Mouse (Mus musculus) liver, embryonic 16.5 days (tissue): ENCODE results near the gene Mllt1. TPM values are rescaled to one million over a fixed set of nuclear protein-coding genes. Genes with fewer than 3 reads are reported as not detected.
"Not testable (repeated sequence)": the region's sequence is repeated elsewhere in the genome, so short reads cannot be mapped to it uniquely, and the experiment has no call there.

Experiments
- ATAC-seq: fragments of 200-750 bp; cut with Nextera tagmentation; 2 replicates; pipeline ENCODE4 v1.8.0; 2017; ENCODE audit warnings: low read depth, mild to moderate bottlenecking, moderate number of reproducible peaks, moderate library complexity
- H3K27ac ChIP-seq: fragments of 300-500 bp; sonication (generic); 2 replicates; pipeline ENCODE4 v1.5.1; 2014; ENCODE audit warnings: mild to moderate bottlenecking, low read length
- H3K27me3 ChIP-seq: fragments of 300-500 bp; sonication (generic); 2 replicates; pipeline ENCODE4 v1.6.1; 2014; ENCODE audit warnings: low read depth, low read length, mixed read lengths; ENCODE audit not compliant: control insufficient read depth, insufficient read depth
- H3K36me3 ChIP-seq: fragments of 300-500 bp; sonication (generic); 2 replicates; pipeline ENCODE4 v1.6.1; 2014; ENCODE audit warnings: mild to moderate bottlenecking; ENCODE audit not compliant: control insufficient read depth, insufficient read depth
- H3K4me1 ChIP-seq: fragments of 300-500 bp; sonication (generic); 2 replicates; pipeline ENCODE4 v1.6.1; 2014; ENCODE audit warnings: low read depth, low read length, mixed read lengths; ENCODE audit not compliant: control insufficient read depth
- H3K4me2 ChIP-seq: fragments of 300-500 bp; sonication (generic); 2 replicates; pipeline ENCODE4 v1.6.1; 2014; ENCODE audit warnings: low read depth, low read length, mixed read lengths
- H3K4me3 ChIP-seq: fragments of 300-500 bp; sonication (generic); 2 replicates; pipeline ENCODE4 v1.5.1; 2014; ENCODE audit warnings: low read depth, mild to moderate bottlenecking, low read length
- H3K9ac ChIP-seq: fragments of 300-500 bp; sonication (generic); 2 replicates; pipeline ENCODE4 v1.6.1; 2014; ENCODE audit warnings: low read depth, low read length
- H3K9me3 ChIP-seq: fragments of 300-500 bp; sonication (generic); replicated peaks from 2 replicates; pipeline ENCODE4 v1.6.1; 2016; ENCODE audit warnings: low read length; ENCODE audit not compliant: control insufficient read depth
- WGBS: fragments of 180-500 bp; shearing (Covaris S2); extraction: QIAGEN DNeasy Blood & Tissue Kit; methylation state at CpG from one replicate; pipeline ENCODE4 v1.1.7; 2014; ENCODE audit not compliant: insufficient replicate concordance; 5-methylcytosine and 5-hydroxymethylcytosine counted together
- polyA plus RNA-seq: library from polyadenylated mRNA; unstranded; fragments of >200 nt; fragmentation: Nextera tagmentation; extraction: Ambion mirVana; gene quantifications from 2 replicates; pipeline ENCODE4 v1.2.1, GENCODE M21; 2015

The Mllt1 gene
- polyA plus RNA-seq, 1 experiment from 2014 or later, result 7.6 TPM

DNA sequence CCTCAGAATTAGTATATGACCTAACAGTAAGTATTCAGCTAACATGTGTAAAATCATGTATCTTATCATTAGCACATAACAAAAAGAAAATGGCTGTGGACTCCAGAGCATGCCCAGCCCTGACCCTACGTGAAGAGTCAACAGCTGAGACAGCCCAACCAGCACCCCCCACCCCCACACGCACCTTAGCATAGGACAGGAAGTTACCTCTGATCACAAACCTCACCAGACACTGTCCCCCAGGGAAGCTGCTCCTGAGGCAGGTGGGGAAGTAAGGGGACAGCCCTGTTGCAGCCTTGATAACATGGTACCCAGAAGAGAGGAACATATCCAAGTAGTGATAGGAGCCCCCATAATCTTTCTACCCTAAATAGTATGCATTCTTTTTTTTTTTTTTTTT lies 9.2 kb downstream of the Mllt1 start:
- H3K4me1 ChIP-seq, result peaks cover 11% of the 10 kb centered on the region
- 68% methylated on average over 2 of the region's 2 CpGs for WGBS
- ATAC-seq, result no peak
- H3K4me3 ChIP-seq, result no peak overlapping the region
- no peak overlapping the region for H3K9ac ChIP-seq
- H3K27ac ChIP-seq, result no peak overlapping the region
- H3K27me3 ChIP-seq, result no peaks in the 10 kb centered on the region
- H3K36me3 ChIP-seq, result peaks cover 4% of the 10 kb centered on the region; the same call in 1 of the 2 replicates
- no peak overlapping the region for H3K4me2 ChIP-seq
- H3K9me3 ChIP-seq, result no peaks in the 10 kb centered on the region

DNA sequence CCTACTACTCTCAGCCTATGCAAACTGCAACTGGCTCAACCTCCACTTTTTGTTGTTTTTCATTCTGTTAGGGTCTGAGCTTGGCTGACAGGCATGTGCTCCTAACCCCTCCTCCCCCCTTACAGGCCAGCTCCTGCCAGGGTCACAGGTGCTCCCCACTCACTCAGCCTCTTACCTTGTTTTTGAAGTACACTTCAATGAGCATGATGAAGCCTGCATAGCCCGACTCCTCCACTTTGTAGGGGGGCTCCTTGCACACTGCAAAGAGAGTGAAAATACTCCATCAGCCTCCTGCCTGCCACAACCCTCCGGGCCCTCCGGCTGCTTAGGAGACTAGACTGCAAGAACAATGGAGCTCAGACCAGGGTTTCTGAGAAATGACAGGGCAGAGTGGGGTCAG lies 15.5 kb downstream of the Mllt1 start:
- H3K36me3 ChIP-seq, result peaks cover 9% of the 10 kb centered on the region

DNA sequence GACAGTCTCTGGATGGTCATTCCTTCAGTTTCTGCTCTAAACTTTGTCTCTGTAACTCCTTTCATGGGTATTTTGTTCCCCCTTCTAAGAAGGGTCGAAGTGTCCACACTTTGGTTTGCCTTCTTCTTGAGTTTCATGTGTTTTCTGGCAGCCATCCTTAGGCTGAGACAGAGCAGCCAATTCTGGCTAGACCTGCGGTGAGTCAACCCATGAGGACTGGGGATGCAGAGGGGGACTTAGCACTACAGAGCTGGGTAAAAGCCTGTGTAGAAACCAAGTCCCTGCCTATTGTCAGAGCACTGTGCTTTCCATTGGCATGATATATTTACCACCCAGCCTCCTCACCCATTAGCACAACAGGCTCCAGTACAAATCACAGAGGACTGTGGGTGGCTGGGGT lies 18.0 kb downstream of the Mllt1 start:
- no peaks in the 10 kb centered on the region for H3K27me3 ChIP-seq
- no peak overlapping the region for H3K4me3 ChIP-seq
- peaks cover 6% of the 10 kb centered on the region for H3K36me3 ChIP-seq
- H3K4me1 ChIP-seq, result peaks cover 9% of the 10 kb centered on the region
- no peaks in the 10 kb centered on the region for H3K9me3 ChIP-seq
- H3K9ac ChIP-seq, result no peak overlapping the region
- no peak overlapping the region for H3K27ac ChIP-seq
- ATAC-seq, result no peak
- H3K4me2 ChIP-seq, result no peak overlapping the region
- 83% methylated on average over 2 of the region's 2 CpGs for WGBS

More for the DNA sequence above, 15.5 kb downstream of the Mllt1 start:
- Histone ChIP-seq H3K27me3 (no peaks in the 10 kb centered on the region), H3K4me1 (no peaks in the 10 kb centered on the region), H3K4me3 (no peak overlapping the region), H3K9ac (no peak overlapping the region), H3K27ac (no peak overlapping the region), H3K9me3 (no peaks in the 10 kb centered on the region), H3K4me2 (no peak overlapping the region)
- 79% methylated on average over 3 of the region's 3 CpGs for WGBS
- ATAC-seq, result no peak

DNA sequence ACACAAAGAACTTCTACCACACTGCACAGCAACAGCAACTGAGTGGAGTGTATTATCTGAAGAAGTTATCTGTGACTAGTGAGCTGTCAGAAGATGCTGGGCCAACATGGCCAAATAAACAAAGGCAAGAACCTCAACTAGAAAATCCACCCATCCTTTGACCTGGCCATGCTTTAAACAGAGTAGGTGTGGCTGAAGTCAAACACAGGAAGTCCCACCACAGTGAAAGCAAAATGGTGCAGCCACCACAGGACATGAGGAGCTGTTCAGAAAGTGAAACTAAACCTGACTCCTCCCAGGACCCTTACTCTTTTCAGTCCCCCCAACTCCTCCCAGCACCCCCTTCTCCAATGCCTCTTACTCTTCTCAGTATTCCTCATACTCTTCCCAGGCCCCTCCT lies 21.8 kb downstream of the Mllt1 start:
- H3K36me3 ChIP-seq, result 0 out of 2 replicates have a peak, but pooled peaks cover 2% of the 10 kb centered on the region

DNA sequence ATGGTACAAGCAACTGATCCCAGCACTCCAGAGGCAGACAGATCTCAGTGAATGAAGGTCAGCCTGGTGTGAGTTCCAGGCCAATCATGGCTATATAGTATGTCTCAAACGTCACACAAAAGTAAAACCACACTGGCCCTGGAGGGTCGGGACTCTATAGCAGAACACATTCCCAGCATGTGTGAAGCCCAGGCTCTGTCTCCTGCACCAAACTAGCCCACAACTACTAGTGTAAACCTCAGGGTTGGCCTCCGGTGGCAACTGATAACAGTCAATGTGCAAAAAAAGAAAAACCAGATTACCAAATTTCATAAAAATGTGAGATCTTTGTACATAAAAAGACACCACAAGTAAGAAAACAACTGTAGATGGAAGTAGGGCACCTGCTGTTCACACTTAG lies 22.2 kb downstream of the Mllt1 start:
- WGBS, result 30% methylated on average over 3 of the region's 3 CpGs
- Histone ChIP-seq H3K4me2 (no peak overlapping the region), H3K9me3 (no peaks in the 10 kb centered on the region), H3K36me3 (0 out of 2 replicates have a peak, but pooled peaks cover 2% of the 10 kb centered on the region), H3K4me1 (peaks cover 9% of the 10 kb centered on the region), H3K27ac (no peak overlapping the region), H3K4me3 (no peak overlapping the region), H3K27me3 (no peaks in the 10 kb centered on the region), H3K9ac (no peak overlapping the region)
- ATAC-seq, result no peak

More for the DNA sequence above, 21.8 kb downstream of the Mllt1 start:
- H3K9ac ChIP-seq, result no peak overlapping the region
- no peak for ATAC-seq
- H3K27me3 ChIP-seq, result no peaks in the 10 kb centered on the region
- peaks cover 9% of the 10 kb centered on the region for H3K4me1 ChIP-seq
- no peak overlapping the region for H3K4me3 ChIP-seq
- H3K4me2 ChIP-seq, result no peak overlapping the region
- H3K27ac ChIP-seq, result no peak overlapping the region
- no peaks in the 10 kb centered on the region for H3K9me3 ChIP-seq

DNA sequence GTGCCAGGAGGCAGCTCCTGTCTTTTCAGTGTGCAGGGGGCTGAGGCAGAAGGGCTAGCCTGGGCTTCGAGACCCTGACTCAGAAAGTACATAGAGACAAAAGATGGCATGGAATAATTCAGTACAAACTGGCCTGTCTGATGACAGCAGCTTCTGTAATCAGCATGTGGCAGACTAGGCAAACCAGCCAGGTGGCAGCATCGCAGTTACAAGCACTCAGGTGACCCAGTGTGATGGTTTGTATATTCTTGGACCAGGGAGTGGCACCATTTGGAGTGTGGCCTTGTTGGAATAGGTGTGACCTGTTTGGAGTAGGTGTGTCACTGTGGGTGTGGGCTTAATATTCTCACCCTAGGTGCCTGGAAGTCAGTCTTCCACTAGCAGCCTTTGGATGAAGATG lies 25.5 kb downstream of the Mllt1 start:
- H3K9ac ChIP-seq, ATAC-seq, H3K36me3 ChIP-seq, H3K27ac ChIP-seq, H3K4me2 ChIP-seq, H3K4me3 ChIP-seq, H3K27me3 ChIP-seq, H3K4me1 ChIP-seq, H3K9me3 ChIP-seq: not testable (repeated sequence)
- 79% methylated on average over 2 of the region's 2 CpGs for WGBS

DNA sequence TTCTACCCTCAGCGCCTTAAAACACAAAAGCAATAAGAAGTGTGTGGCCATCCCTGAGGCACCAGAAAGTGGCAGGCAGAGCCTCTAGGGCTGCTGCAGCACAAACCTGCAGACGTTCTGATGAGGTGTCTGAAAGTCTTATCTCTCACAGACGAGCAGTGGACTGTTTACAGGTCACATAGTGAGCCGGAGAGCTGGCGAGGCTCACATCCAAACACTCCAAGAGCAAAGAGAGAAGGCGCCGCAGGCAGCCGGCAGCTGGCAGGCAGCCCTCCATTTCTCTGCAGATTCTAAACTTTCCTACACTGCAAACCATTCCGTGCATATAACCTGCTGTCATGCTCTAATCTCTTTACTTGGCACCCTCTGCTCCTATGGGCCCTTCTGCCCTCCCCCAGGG lies 27.3 kb downstream of the Mllt1 start:
- no peak for ATAC-seq
- no peaks in the 10 kb centered on the region for H3K4me1 ChIP-seq
- H3K27me3 ChIP-seq, result no peaks in the 10 kb centered on the region
- H3K27ac ChIP-seq, result no peak overlapping the region
- H3K4me3 ChIP-seq, result no peak overlapping the region
- H3K36me3 ChIP-seq, result 0 out of 2 replicates have a peak, but pooled peaks cover 2% of the 10 kb centered on the region
- H3K4me2 ChIP-seq, result no peak overlapping the region
- WGBS, result 46% methylated on average over 9 of the region's 9 CpGs
- H3K9me3 ChIP-seq, result no peaks in the 10 kb centered on the region
- no peak overlapping the region for H3K9ac ChIP-seq

DNA sequence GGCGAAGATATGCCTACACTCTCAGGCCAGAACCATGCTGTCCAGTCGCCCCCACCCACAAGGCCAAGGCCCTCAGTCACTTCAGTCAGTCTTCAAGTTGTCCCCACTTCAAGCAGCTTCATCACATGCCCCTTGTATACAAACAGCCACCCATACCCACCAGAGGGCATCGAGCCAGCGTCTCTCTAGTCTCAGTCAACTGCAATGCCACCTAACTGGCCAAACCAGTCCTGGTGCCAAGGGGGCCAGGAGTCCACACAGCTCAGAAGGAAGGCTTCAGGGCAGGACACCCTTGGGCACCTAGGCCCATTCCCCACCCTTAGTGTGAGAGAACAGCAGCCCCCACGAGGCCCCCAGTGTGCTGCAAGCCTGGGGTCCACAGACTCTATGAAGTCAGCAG lies 28.1 kb downstream of the Mllt1 start:
- no peaks in the 10 kb centered on the region for H3K4me1 ChIP-seq
- H3K4me2 ChIP-seq, result no peak overlapping the region
- no peak overlapping the region for H3K9ac ChIP-seq
- 71% methylated on average over 5 of the region's 5 CpGs for WGBS
- H3K27me3 ChIP-seq, result no peaks in the 10 kb centered on the region
- H3K27ac ChIP-seq, result no peak overlapping the region
- H3K36me3 ChIP-seq, result 0 out of 2 replicates have a peak, but pooled peaks cover 2% of the 10 kb centered on the region
- no peak overlapping the region for H3K4me3 ChIP-seq
- ATAC-seq, result no peak
- H3K9me3 ChIP-seq, result no peaks in the 10 kb centered on the region

DNA sequence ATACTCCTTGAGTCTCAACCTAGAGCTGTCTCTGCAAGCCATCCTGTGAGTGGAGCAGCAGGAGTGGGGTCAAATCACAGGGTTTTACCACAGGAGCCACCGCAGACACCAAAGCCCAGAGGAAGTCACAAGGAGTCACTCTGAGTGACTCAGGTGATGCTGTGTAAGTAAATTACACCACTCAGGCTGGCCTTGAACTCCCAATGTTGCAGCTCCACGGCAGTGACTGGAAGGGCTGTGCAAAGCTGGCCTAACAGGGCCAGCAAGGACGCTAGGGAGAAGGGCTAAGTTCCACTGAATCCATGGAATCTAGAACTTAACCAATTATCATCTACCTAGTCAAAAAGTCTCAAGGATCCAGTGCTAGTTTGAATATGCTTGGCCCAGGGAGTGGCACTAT lies 29.0 kb downstream of the Mllt1 start:
- Histone ChIP-seq H3K4me2 (no peak overlapping the region), H3K9ac (no peak overlapping the region), H3K27ac (no peak overlapping the region), H3K9me3 (no peaks in the 10 kb centered on the region), H3K27me3 (no peaks in the 10 kb centered on the region), H3K4me3 (no peak overlapping the region), H3K4me1 (no peaks in the 10 kb centered on the region), H3K36me3 (0 out of 2 replicates have a peak, but pooled peaks cover 2% of the 10 kb centered on the region)
- no peak for ATAC-seq
- 68% methylated on average over 3 of the region's 3 CpGs for WGBS
